Mouse (Mus musculus): ENCODE results near the gene Lhx6.

- no peak for TF ChIP-seq MAFK (IDR thresholded peaks at IDR 0.05; ENCODE audit: borderline replicate concordance, low read depth, low read length)
- TF ChIP-seq POLR2A (IDR thresholded peaks at IDR 0.05; ENCODE audit: control insufficient read depth in 1 of 2, insufficient read depth in 1 of 2, low read depth in 1 of 2, low read length in 2 of 2, poor library complexity in 1 of 2) = no peak
- TF ChIP-seq BHLHE40 (IDR thresholded peaks at IDR 0.05; ENCODE audit: borderline replicate concordance, low read depth, low read length) = no peak
- no peak for TF ChIP-seq SIN3A (IDR thresholded peaks at IDR 0.05; ENCODE audit: low read length)
- TF ChIP-seq EP300 (IDR thresholded peaks at IDR 0.05; ENCODE audit: low read depth in 1 of 2, low read length in 2 of 2) = no peak
- no peak for TF ChIP-seq ELF1 (IDR thresholded peaks at IDR 0.05; ENCODE audit: low read depth, low read length)
Measured at GRCm38 (mm10) chr2:36102559-36102946, 2.7 kb downstream of the Lhx6 start.
